ENCODE assay signal across 8 mouse cellular contexts in the genomic region with DNA sequence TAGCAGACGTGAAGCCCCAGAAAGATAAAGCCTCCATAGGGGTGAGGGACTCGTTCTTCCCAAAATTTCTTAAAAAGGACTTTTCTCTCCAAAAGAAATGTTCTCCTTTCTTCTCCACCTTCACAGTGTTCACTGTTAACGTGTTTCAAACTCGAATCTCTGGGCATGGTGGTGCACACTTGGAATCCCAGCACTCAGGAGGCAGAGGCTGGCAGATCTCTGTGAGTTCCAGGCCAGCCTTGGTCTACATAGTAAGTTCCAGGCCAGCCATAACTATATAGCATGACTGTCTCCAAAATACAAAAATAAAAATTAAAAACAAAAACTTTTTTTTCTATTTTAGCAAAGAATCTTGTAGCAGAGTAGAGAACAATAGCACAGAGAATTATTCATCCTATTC. TPM values are rescaled to one million over a fixed set of nuclear protein-coding genes. Genes with fewer than 3 reads are reported as not detected.
DNase-seq lines count a peak whose midpoint lies in the region; ATAC-seq lines count a peak whose summit lies in the region.

No protein-coding gene starts in this region.

- no peaks in the 10 kb centered on the region for H3K36me3 ChIP-seq in heart, embryonic 11.5 days (ENCODE audit: control insufficient read depth, insufficient read depth, low read length)
- H3K36me3 ChIP-seq in embryonic facial prominence, embryonic 10.5 days (replicated peaks), result peaks cover 4% of the 10 kb centered on the region; the same call in 1 of the 2 replicates
- 0 out of 2 replicates have a peak, but pooled peaks cover 4% of the 10 kb centered on the region for H3K36me3 ChIP-seq in hindbrain, embryonic 14.5 days (replicated peaks; ENCODE audit: control insufficient read depth, insufficient read depth)
- H3K36me3 ChIP-seq in midbrain, embryonic 11.5 days (ENCODE audit: control insufficient read depth, insufficient read depth, low read length), result no peaks in the 10 kb centered on the region

- H3K27ac ChIP-seq in heart, embryonic 11.5 days (ENCODE audit: low read depth, low read length), result no peak overlapping the region
- H3K27ac ChIP-seq in embryonic facial prominence, embryonic 10.5 days (replicated peaks), result no peak overlapping the region
- H3K27ac ChIP-seq in hindbrain, embryonic 14.5 days, result no peak overlapping the region
- no peak overlapping the region for H3K27ac ChIP-seq in midbrain, embryonic 11.5 days (ENCODE audit: low read depth, low read length)

- no peak for DNase-seq in heart, postnatal 14 days
- no peak for DNase-seq in embryonic facial prominence, embryonic 10.5 days (ENCODE audit: low spot score)
- DNase-seq in hindbrain, embryonic 14.5 days (ENCODE audit: low spot score), result no peak
- no peak for DNase-seq in midbrain, embryonic 11.5 days (ENCODE audit: low spot score, missing footprints)
- DNase-seq in ovary, adult 18-20 months (ENCODE audit: low spot score), result no peak
- DNase-seq in right cerebral cortex, postnatal 36 days (ENCODE audit: low spot score in 2 of 2), result no peak
- no peak for DNase-seq in cerebellum, postnatal 36 days

- H3K9ac ChIP-seq in heart, embryonic 11.5 days (ENCODE audit: low read depth, low read length), result no peak overlapping the region
- H3K9ac ChIP-seq in hindbrain, embryonic 14.5 days, result peak overlapping the region; percentile 99
- no peak overlapping the region for H3K9ac ChIP-seq in midbrain, embryonic 11.5 days (ENCODE audit: low read length)

- no peaks in the 10 kb centered on the region for H3K27me3 ChIP-seq in heart, embryonic 11.5 days (ENCODE audit: control insufficient read depth, insufficient read depth, low read length)
- peaks cover 8% of the 10 kb centered on the region for H3K27me3 ChIP-seq in embryonic facial prominence, embryonic 10.5 days (replicated peaks; ENCODE audit: low read depth, poor library complexity, severe bottlenecking)
- no peaks in the 10 kb centered on the region for H3K27me3 ChIP-seq in hindbrain, embryonic 14.5 days (ENCODE audit: control insufficient read depth, insufficient read depth, low read length)
- H3K27me3 ChIP-seq in midbrain, embryonic 11.5 days (ENCODE audit: control insufficient read depth, insufficient read depth, low read length), result no peaks in the 10 kb centered on the region

- no peaks in the 10 kb centered on the region for H3K9me3 ChIP-seq in heart, embryonic 11.5 days (replicated peaks; ENCODE audit: control insufficient read depth, low read length)
- no peaks in the 10 kb centered on the region for H3K9me3 ChIP-seq in embryonic facial prominence, embryonic 10.5 days
- H3K9me3 ChIP-seq in hindbrain, embryonic 14.5 days (ENCODE audit: control insufficient read depth, low read length), result no peaks in the 10 kb centered on the region
- no peaks in the 10 kb centered on the region for H3K9me3 ChIP-seq in midbrain, embryonic 11.5 days (ENCODE audit: control insufficient read depth, low read length)

- 45% methylated on average over 4 of the region's 4 CpGs for WGBS in heart, embryonic 11.5 days (ENCODE audit: insufficient replicate concordance)
- WGBS in embryonic facial prominence, embryonic 10.5 days, result 87% methylated on average over 4 of the region's 4 CpGs
- 82% methylated on average over 4 of the region's 4 CpGs for WGBS in hindbrain, embryonic 14.5 days
- WGBS in midbrain, embryonic 11.5 days, result 78% methylated on average over 4 of the region's 4 CpGs

- intact Hi-C loops in heart, postnatal 14 days (cut with DNase I), result no loop called here

- no peak for ATAC-seq in heart, embryonic 11.5 days (replicated peaks; ENCODE audit: insufficient number of reproducible peaks, low FRiP score, low TSS enrichment)
- ATAC-seq in hindbrain, embryonic 14.5 days (ENCODE audit: low FRiP score), result no peak
- no peak for ATAC-seq in midbrain, embryonic 11.5 days (ENCODE audit: low FRiP score)

- H3K4me1 ChIP-seq in heart, embryonic 11.5 days (ENCODE audit: control insufficient read depth, insufficient read depth, low read length), result peaks cover 38% of the 10 kb centered on the region
- peaks cover 48% of the 10 kb centered on the region for H3K4me1 ChIP-seq in embryonic facial prominence, embryonic 10.5 days
- peaks cover 49% of the 10 kb centered on the region for H3K4me1 ChIP-seq in hindbrain, embryonic 14.5 days (replicated peaks; ENCODE audit: control insufficient read depth, insufficient read depth, low read length)
- H3K4me1 ChIP-seq in midbrain, embryonic 11.5 days (ENCODE audit: control insufficient read depth, insufficient read depth, low read length), result peaks cover 26% of the 10 kb centered on the region

- H3K4me3 ChIP-seq in heart, embryonic 11.5 days (ENCODE audit: low read depth, low read length), result peak overlapping the region; percentile 79
- H3K4me3 ChIP-seq in embryonic facial prominence, embryonic 10.5 days, result peak overlapping the region; percentile 97
- H3K4me3 ChIP-seq in hindbrain, embryonic 14.5 days (replicated peaks; ENCODE audit: low read length), result peak overlapping the region; percentile 99
- H3K4me3 ChIP-seq in midbrain, embryonic 11.5 days (ENCODE audit: low read depth, low read length), result peak overlapping the region; percentile 90; the same call in 1 of the 2 replicates

- H3K4me2 ChIP-seq in heart, embryonic 11.5 days, result peak overlapping the region; percentile 69
- H3K4me2 ChIP-seq in hindbrain, embryonic 14.5 days (replicated peaks), result peak overlapping the region; percentile 92
- peak overlapping the region; percentile 68; the same call in 1 of the 2 replicates for H3K4me2 ChIP-seq in midbrain, embryonic 11.5 days

RNA-seq across cellular contexts. Expression of gene Hacd3, which starts 1.4 kb away (rescaled TPM):
- polyA plus RNA-seq in heart, embryonic 11.5 days (2014; fragmentation: Nextera tagmentation; extraction: Ambion mirVana), result 55.8 and 60.2 TPM in 2 replicates
- 10 to 100 TPM; 17.7 to 20.9 TPM for total RNA-seq in heart, postnatal 14 days (2021)
- 104 and 105 TPM in 2 replicates for polyA plus RNA-seq in embryonic facial prominence, embryonic 10.5 days (2016; fragmentation: Nextera tagmentation; extraction: Ambion mirVana)
- polyA plus RNA-seq in hindbrain, embryonic 14.5 days (2014; fragmentation: Nextera tagmentation; extraction: Ambion mirVana), result 149 and 185 TPM in 2 replicates
- 97.5 and 104 TPM in 2 replicates for polyA plus RNA-seq in midbrain, embryonic 11.5 days (2014; fragmentation: Nextera tagmentation; extraction: Ambion mirVana)

RNA-seq across cellular contexts. Expression of gene Dpp8, which starts 12.1 kb away (rescaled TPM):
- polyA plus RNA-seq in heart, embryonic 11.5 days (2014; fragmentation: Nextera tagmentation; extraction: Ambion mirVana), result 23.7 and 30.2 TPM in 2 replicates
- 10 to 100 TPM; 67.5 to 74.3 TPM for total RNA-seq in heart, postnatal 14 days (2021)
- polyA plus RNA-seq in embryonic facial prominence, embryonic 10.5 days (2016; fragmentation: Nextera tagmentation; extraction: Ambion mirVana), result 37.8 and 37.9 TPM in 2 replicates
- polyA plus RNA-seq in hindbrain, embryonic 14.5 days (2014; fragmentation: Nextera tagmentation; extraction: Ambion mirVana), result 33.9 and 39.5 TPM in 2 replicates
- 33.4 and 34.7 TPM in 2 replicates for polyA plus RNA-seq in midbrain, embryonic 11.5 days (2014; fragmentation: Nextera tagmentation; extraction: Ambion mirVana)

RNA-seq across cellular contexts. Expression of gene Ints14, which starts 59.4 kb away (rescaled TPM):
- polyA plus RNA-seq in heart, embryonic 11.5 days (2014; fragmentation: Nextera tagmentation; extraction: Ambion mirVana), result 50.6 and 52.2 TPM in 2 replicates
- 10 to 100 TPM; 17.8 to 19.4 TPM for total RNA-seq in heart, postnatal 14 days (2021)
- 67.3 and 71.4 TPM in 2 replicates for polyA plus RNA-seq in embryonic facial prominence, embryonic 10.5 days (2016; fragmentation: Nextera tagmentation; extraction: Ambion mirVana)
- polyA plus RNA-seq in hindbrain, embryonic 14.5 days (2014; fragmentation: Nextera tagmentation; extraction: Ambion mirVana), result 37.6 and 39.1 TPM in 2 replicates
- polyA plus RNA-seq in midbrain, embryonic 11.5 days (2014; fragmentation: Nextera tagmentation; extraction: Ambion mirVana), result 78.5 and 84.3 TPM in 2 replicates
